Mouse (Mus musculus) kidney, postnatal 36 days (tissue): Measurements from ENCODE around the gene Col17a1.

Experiments used
- DNase-seq, 2 experiments: peaks; one replicate each; pipeline ENCODE4 v3.0.0; 2021 to 2022; ENCODE audit warnings: mixed read lengths in 2 of 2

Col17a1 gene

GRCm38 (mm10) chr19:47659765-47660408 lies 32.0 kb downstream of the Col17a1 start:
- no peak for DNase-seq

GRCm38 (mm10) chr19:47658914-47659535 lies 32.9 kb downstream of the Col17a1 start:
- DNase-seq, result peak; percentile 44 to 57

- no peak for DNase-seq
Observed at GRCm38 (mm10) chr19:47654896-47655295, 37.0 kb downstream of the Col17a1 start.

- DNase-seq, result no peak
Observed at GRCm38 (mm10) chr19:47653173-47653572, 38.7 kb downstream of the Col17a1 start.

- DNase-seq, result no peak
Observed at GRCm38 (mm10) chr19:47652255-47652654, 39.6 kb downstream of the Col17a1 start.

- no peak for DNase-seq
Observed at GRCm38 (mm10) chr19:47651160-47651480, 40.8 kb downstream of the Col17a1 start.

- no peak for DNase-seq
Observed at GRCm38 (mm10) chr19:47650366-47651159, 41.3 kb downstream of the Col17a1 start.

- no peak for DNase-seq
Observed at GRCm38 (mm10) chr19:47649071-47649470, 42.8 kb downstream of the Col17a1 start.

- DNase-seq, result peak in 1 of 2 experiments; percentile 21
Observed at GRCm38 (mm10) chr19:47646508-47647120, 45.3 kb downstream of the Col17a1 start.

GRCm38 (mm10) chr19:47645583-47645982 lies 46.3 kb downstream of the Col17a1 start:
- DNase-seq, result no peak

GRCm38 (mm10) chr19:47643910-47644309 lies 48.0 kb downstream of the Col17a1 start:
- DNase-seq, result peak in 1 of 2 experiments; percentile 8

GRCm38 (mm10) chr19:47635380-47635779 lies 56.5 kb downstream of the Col17a1 start:
- no peak for DNase-seq

GRCm38 (mm10) chr19:47631799-47632198 lies 60.1 kb downstream of the Col17a1 start:
- DNase-seq, result peak; percentile 11 to 35

- no peak for DNase-seq
Observed at GRCm38 (mm10) chr19:47630381-47630780, 61.5 kb downstream of the Col17a1 start.

GRCm38 (mm10) chr19:47629068-47629467 lies 62.8 kb downstream of the Col17a1 start:
- DNase-seq, result no peak

GRCm38 (mm10) chr19:47627450-47627849 lies 64.4 kb downstream of the Col17a1 start:
- DNase-seq, result no peak

GRCm38 (mm10) chr19:47624940-47625711 lies 66.8 kb downstream of the Col17a1 start:
- DNase-seq, result no peak

- DNase-seq, result no peak
Observed at GRCm38 (mm10) chr19:47621478-47621877, 70.4 kb downstream of the Col17a1 start.

- no peak for DNase-seq
Observed at GRCm38 (mm10) chr19:47613442-47613841, 78.5 kb downstream of the Col17a1 start.

- DNase-seq, result peak in 1 of 2 experiments; percentile 17
Observed at GRCm38 (mm10) chr19:47608513-47608912, 83.4 kb downstream of the Col17a1 start.
